Mouse (Mus musculus) NIH3T3 (cell line): ENCODE measurements around the gene Mertk.

ENCODE experiments used
- DNase-seq: peaks from one replicate; pipeline ENCODE4 v3.0.0-alpha.2; 2012; ENCODE audit warnings: low read depth

Mertk gene

DNA sequence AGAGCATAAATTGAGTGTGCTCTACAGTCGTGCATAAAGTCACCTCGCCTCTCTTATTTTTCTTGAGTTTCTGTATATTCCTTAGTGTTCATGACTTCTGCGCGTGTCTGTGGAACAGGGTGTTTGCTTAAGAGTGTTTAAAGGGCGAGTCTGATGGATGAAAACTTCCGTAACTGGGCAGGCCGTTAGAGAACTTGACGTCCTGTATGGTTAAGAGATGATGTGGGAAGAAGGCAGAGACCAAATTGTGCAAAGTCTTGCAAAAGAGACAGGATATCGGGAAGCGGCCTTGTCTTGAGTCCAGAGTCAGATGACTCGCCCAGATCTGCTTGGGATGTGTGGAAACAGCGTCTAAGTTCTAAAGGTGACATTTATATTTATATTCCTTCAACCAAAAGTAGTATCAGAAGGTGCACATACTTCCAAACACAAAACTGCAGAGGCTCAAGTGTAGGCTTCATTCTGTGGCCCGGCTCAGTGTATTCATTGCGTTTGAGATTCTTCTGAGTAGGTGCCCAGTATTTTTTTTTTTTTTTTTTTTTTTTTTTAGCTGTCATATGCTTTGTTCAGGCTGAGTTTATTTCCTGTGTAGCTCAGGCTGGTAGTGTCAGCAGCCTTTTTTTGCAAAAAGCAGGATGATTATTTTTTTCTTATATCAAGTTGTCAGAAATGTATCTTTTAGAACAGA is 120.3 kb downstream of the Mertk start:
- peak; percentile 74 for DNase-seq

DNA sequence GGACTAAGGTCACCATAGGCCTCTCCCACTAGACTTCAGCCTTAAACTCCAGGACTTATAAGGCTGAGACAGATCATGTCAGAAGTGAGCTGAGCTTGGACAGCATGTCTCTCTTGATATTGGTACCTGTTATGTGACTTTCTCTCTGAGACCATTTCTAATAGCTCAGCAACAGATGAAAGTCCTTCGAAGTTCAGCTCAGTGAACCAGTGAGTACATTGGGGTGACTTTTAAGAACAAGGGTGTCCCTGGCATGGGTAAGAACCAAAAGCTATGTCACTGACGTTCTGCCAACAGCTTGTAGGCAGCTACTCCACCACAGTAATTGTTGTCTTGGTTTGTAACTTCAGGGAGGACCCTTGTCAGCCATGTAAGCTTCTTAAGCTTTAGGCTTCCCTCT is 121.9 kb downstream of the Mertk start:
- no peak for DNase-seq

DNA sequence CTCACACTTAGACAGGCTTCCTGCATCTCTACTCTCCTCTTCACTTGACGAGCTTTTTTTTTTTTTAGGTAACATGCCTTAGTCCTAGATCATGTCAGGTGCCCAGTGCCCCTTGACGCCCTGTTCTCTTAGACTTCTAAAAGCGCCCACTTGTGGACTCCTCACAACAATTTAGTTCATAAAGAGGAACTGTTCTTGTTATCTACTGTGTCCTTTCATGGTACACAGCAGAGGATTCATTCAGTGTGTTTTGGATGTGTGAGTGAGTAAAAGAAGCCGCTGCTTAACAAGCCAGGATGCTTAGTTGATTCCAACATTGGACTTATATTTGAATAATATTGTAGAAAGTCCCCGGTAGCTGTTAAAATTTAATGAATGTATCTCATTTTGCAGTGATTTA is 125.1 kb downstream of the Mertk start:
- no peak for DNase-seq

DNA sequence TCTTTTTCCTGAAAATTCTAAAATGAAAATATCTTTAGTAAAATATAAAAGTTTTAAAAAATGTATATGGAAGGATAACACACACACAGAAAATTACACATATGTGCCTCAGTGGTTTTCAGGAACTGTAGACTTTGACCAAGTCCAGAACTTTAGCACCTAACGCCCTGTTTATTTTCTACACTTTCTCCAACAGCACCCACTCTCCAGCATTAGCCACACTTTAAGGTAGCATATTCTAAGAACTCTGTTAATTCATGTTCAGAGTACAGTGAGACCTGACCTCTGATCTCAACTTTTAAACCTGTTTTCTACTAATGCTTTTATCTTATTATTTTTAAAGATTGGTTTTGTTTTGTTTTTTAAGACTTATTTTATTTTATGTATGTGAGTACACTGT is 129.0 kb downstream of the Mertk start:
- DNase-seq = no peak

DNA sequence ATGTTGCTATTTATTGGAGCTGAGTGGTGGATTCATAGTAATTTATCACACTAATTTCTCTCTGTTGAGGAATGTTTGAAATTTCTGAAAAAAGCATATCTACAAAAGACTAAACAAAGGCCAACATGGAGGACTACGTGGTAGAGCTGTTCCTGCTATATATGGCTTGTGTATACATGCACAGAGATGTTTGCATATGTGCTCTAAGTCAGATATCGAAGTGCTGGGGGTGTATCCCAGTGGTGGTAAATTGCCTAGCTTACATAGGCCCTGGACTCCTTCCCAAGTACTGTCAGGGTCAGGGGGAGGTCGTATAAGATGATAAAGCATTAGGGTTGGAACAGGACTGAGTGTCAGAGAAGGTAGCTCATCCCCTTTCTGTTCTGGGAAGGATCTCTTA is 133.9 kb downstream of the Mertk start:
- DNase-seq = peak; percentile 13

- DNase-seq = peak; percentile 52
These were observed 134.3 kb downstream of the Mertk start for GRCm38 (mm10) chr2:128833035-128833434.

DNA sequence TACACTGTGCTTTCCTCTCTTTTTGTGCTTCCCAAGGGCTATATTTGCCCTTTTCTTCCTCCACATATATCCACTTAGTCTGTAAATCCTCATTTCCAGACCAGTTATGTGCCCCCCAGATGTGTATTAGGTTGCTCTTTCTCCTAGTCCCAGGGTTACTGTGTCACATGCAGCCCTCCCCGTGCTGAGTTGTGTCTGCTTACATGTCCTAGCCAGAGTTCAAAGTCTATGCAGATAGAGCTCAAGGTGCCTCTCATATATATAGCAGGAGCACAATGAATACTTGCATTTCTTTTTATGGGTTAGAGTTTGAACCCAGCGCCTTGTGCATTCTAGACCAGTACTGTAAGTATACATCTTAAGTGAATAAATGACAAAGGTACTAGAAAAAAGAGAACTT is 134.7 kb downstream of the Mertk start:
- DNase-seq = no peak

DNA sequence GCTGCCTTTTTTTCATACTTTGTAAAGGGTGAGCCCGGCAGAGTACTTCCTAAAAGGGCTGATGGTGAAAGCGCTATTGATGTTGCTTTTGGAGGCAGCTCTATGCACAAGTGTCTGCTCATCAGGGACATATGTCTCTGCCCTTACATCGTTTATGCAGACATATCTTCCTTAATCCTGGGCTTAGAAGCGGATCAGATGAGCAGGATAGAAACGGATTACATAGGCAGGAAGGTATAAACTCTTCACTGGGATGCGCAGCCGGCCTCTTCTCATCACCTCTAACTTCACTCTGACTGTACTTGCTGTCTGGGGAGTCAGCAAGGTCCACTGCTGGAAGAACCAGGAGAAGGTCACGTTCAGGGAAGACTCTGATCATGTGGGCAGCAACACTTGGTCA is 138.8 kb downstream of the Mertk start:
- no peak for DNase-seq

- no peak for DNase-seq
These were observed 139.9 kb downstream of the Mertk start for GRCm38 (mm10) chr2:128838611-128839010.

- DNase-seq = no peak
These were observed 140.7 kb downstream of the Mertk start for GRCm38 (mm10) chr2:128839501-128839900.

GRCm38 (mm10) chr2:128842437-128842836 is 143.7 kb downstream of the Mertk start:
- DNase-seq = no peak

DNA sequence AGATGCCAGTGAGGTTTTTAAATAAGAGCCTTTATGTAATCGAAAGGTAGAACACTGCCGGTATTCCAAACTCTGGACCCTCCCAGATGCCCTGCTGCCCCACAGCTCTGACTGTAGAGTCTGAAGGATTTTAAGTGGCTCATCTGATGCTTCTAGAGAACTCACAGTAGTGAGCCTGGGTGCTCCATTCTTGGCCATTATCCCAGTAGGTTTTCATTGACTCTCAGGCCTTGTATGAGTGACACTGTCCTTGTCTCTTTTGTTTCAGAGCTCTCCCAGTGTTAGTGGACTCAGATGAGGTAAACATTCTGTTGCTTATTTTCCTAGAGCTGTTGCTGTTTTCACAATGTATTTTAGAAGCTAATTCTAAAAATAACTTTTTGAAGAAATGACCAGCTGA is 151.3 kb downstream of the Mertk start:
- no peak for DNase-seq
